Mouse (Mus musculus): ENCODE measurements around the gene Olah. TPM values are rescaled to one million over a fixed set of nuclear protein-coding genes. Genes with fewer than 3 reads are reported as not detected.
"Not testable (repeated sequence)": the region's sequence is repeated elsewhere in the genome, so short reads cannot be mapped to it uniquely, and the experiment has no call there.

The Olah gene
- total RNA-seq (2021): not detected

- not testable (repeated sequence) for DNase-seq
Observed at GRCm38 (mm10) chr2:3397110-3397509, at the start of gene Olah. Gene Olah (minus strand): TSS chr2:3397210.

DNA sequence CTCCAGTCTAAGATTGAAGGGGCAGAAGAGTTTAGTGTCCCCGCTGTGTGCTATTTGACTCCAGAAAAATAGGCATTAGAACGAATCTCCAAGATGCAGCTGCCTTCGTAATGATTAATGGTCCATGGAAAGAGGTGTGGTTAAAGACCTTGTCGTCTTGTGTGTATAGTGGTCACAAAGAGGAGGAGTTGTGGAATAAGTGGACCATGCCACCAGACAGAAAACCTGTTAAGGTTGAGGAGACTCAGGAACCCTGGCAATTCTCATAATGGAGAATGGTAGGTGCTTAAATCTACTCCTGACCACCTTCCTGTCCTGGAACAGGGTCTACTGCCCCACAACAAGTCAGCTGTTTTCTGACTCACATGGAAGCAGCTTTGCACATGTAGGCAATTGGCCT, 49.0 kb upstream of the Olah start:
- no peak for DNase-seq

- DNase-seq: no peak
Observed at GRCm38 (mm10) chr2:3444206-3444605, 47.2 kb upstream of the Olah start.

DNA sequence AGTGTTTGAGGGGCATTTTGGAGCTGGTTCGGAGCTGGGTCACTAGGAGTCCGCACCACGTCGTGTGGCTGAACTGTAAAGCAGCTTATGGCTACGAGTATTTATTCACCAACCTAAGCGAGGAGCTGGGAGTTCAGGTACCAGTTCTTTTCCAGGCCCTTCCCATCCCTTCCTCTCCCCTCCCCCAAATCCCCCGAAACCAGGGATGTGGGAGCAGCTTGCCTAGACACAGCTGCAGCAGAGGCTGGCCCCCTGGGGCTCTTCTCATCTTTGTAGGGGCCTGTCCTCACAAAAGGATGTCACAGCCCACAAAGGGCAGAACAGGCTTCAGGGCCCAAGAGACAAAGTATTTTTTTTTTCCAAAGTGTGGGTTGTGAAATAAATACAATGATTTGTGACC, 40.9 kb upstream of the Olah start:
- DNase-seq: no peak

DNA sequence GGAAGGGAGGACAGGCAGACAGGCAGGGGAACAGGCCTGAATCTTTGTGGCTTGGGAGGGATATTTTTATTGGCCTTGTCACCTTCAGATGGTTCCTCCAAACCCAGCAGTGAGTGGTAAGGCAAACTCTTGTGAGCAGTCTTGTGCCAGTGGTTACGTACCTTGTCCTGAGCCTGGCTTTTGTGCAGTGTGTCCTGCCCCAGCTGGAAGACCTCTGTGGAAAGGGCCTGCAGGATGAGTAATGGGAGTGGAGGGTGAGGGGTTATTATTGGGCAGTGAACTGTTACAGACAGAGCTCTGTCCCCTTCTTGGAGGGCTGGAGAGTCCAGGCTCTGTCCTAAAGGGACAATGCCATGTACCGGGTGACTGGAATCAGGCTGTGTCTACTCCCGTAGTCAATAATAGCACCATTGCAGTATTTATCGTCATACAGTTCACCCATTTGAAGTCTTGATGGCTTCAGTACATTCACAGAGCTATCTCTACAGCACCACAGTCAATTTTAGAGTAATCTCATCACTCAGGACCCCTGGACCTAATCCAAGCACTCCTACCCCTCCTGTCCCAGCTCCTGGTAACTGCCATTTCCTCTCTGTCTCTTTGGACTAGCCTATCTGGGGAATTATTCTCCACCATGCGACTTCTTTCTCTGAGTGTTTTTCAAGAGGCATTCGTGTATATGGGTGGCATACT, 38.5 kb upstream of the Olah start:
- no peak for DNase-seq

GRCm38 (mm10) chr2:3430956-3431355, 33.9 kb upstream of the Olah start:
- no peak for DNase-seq

DNA sequence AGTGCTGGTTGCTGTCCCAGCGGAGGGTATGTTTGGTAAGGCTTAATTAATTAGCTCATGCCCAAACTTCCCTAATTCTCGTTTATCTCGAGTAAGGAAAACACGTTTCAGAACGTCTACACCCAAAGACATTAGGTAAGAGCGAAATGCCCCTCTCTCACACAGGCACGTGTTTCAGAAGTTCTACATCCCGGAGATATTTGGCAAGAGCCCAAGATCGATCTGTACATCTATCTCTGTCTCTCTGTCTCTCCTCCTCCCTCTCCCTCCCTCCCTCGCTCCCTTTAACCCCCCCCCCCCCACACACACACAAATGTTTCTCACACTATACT, 27.5 kb upstream of the Olah start:
- DNase-seq: no peak

GRCm38 (mm10) chr2:3423841-3424578, 27.0 kb upstream of the Olah start, which contains the start of gene Dclre1c:
Gene Dclre1c (plus strand): TSS chr2:3424131.
- DNase-seq: peak; percentile 90

DNA sequence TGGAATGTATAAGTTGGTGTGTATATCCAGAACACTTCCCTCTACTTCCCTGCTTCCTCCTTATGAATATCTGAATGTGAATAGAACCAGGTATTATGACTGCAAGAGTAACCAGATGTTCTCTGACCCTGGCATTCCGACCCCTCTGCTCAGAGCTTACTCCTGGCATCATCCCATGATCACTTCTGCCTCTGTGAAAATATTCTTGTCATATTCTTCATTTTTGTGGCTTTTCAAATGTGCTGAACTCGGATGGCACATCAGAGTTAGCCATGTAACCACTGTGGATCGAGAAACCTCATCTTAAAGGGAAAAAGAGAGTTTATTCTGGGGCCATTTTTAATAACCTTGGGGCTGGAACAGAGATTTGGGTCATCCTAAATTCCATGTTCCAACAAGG, 25.5 kb upstream of the Olah start, which contains the start of gene Meig1:
TSS of gene Meig1 (minus strand) at position 101 of the 400 bp plus-strand sequence.
- no peak for DNase-seq

- no peak for DNase-seq
Observed at GRCm38 (mm10) chr2:3420157-3420556, 23.1 kb upstream of the Olah start.

GRCm38 (mm10) chr2:3418883-3419431, 21.9 kb upstream of the Olah start:
- peak; percentile 97 for DNase-seq

- no peak for DNase-seq
Observed at GRCm38 (mm10) chr2:3415676-3416075, 18.7 kb upstream of the Olah start.

DNA sequence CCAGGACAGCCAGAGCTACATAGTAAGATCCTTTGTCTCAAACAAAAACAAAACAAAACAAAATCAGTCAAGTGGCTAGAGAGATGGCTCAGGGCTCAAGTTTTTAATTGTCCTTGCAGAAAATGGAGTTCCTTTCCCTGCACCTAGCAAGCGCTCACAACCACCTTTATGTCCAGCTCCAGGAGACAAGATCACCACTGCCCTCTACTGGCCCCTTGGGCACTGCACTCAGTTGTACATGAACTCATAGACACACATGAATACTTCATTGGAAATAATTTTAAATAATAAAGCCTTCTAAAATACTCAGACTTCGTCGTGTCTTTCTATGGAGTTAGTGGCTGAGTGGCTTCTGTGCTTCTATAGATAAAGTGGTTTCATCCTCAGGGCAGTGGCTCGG, 17.2 kb upstream of the Olah start:
- DNase-seq: peak; percentile 70

GRCm38 (mm10) chr2:3407756-3408155, 10.7 kb upstream of the Olah start:
- DNase-seq: no peak

GRCm38 (mm10) chr2:3405981-3406380, 9.0 kb upstream of the Olah start:
- no peak for DNase-seq

- no peak for DNase-seq
Observed at GRCm38 (mm10) chr2:3391945-3392344, 5.1 kb downstream of the Olah start.

GRCm38 (mm10) chr2:3387105-3387860, 9.7 kb downstream of the Olah start:
- DNase-seq: no peak

GRCm38 (mm10) chr2:3365127-3365526, 31.9 kb downstream of the Olah start:
- DNase-seq: no peak

GRCm38 (mm10) chr2:3361067-3361466, 35.9 kb downstream of the Olah start:
- DNase-seq: no peak

- DNase-seq: no peak
Observed at GRCm38 (mm10) chr2:3357887-3358286, 39.1 kb downstream of the Olah start.

- no peak for DNase-seq
Observed at GRCm38 (mm10) chr2:3356311-3356710, 40.7 kb downstream of the Olah start.

DNA sequence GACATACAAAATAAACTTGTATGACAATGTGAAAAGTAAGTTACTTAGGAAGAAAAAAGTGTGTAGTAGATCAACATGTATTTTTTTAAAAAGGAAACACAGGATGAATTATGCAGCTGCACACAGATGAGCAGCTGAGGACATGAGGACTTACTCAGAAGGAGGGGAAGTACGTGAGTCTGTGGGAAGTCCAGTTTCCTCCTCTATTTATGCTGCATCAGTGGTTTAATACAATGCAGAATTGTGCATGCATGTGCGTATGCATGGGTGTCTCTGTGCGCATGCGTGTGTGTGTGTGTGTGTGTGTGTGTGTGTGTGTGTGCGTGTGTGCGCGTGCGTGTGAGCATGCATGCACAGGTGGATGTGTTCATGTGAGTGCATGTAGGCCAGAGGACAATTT, 41.2 kb downstream of the Olah start:
- no peak for DNase-seq

- no peak for DNase-seq
Observed at GRCm38 (mm10) chr2:3353160-3353559, 43.9 kb downstream of the Olah start.

Data from heart, postnatal 4 days (tissue).